Mouse (Mus musculus) neutrophil, adult 5-6 weeks (primary cell): ENCODE results near the gene Slc5a2. TPM values are rescaled to one million over a fixed set of nuclear protein-coding genes. Genes with fewer than 3 reads are reported as not detected.
A peak's percentile ranks its signal among the peaks of the same experiment; 100 is the strongest.

Source experiments
- ATAC-seq: fragments of 151-379, 151-347 bp; 2 replicates; pipeline ENCODE4 v1.8.0; 2017; ENCODE audit warnings: mild to moderate bottlenecking, moderate TSS enrichment; ENCODE audit not compliant: insufficient number of reproducible peaks, poor library complexity, low FRiP score, severe bottlenecking; ENCODE audit errors: extremely low read depth
- total RNA-seq: library from RNA; stranded (forward); fragments of 200-1000 nt; gene quantifications from 2 replicates; pipeline ENCODE4 v1.2.3, GENCODE M21; 2017

The Slc5a2 gene
- total RNA-seq: not detected in 2 replicates

- ATAC-seq: no peak
These were observed at the start of gene Slc5a2 for GRCm38 (mm10) chr7:128265411-128265810. Slc5a2 (plus strand) TSS chr7:128265657.

- ATAC-seq: no peak
These were observed 45.5 kb upstream of the Slc5a2 start for GRCm38 (mm10) chr7:128219952-128220351.

GRCm38 (mm10) chr7:128220936-128221335, 44.5 kb upstream of the Slc5a2 start:
- no peak for ATAC-seq

- no peak for ATAC-seq
These were observed 33.7 kb upstream of the Slc5a2 start for GRCm38 (mm10) chr7:128231741-128232140.

GRCm38 (mm10) chr7:128234796-128235195, 30.7 kb upstream of the Slc5a2 start:
- ATAC-seq: no peak

- ATAC-seq: no peak
These were observed 30.0 kb upstream of the Slc5a2 start for GRCm38 (mm10) chr7:128235481-128235880.

GRCm38 (mm10) chr7:128236426-128236825, 29.0 kb upstream of the Slc5a2 start:
- no peak for ATAC-seq

GRCm38 (mm10) chr7:128236856-128237592, 28.4 kb upstream of the Slc5a2 start, which contains the start of gene Armc5:
Armc5 (plus strand) TSS chr7:128237342.
- no peak for ATAC-seq

- ATAC-seq: no peak
These were observed 27.9 kb upstream of the Slc5a2 start for GRCm38 (mm10) chr7:128237593-128237926.

GRCm38 (mm10) chr7:128237927-128238778, 27.3 kb upstream of the Slc5a2 start, which contains the start of gene 9130023H24Rik:
9130023H24Rik (minus strand) TSS chr7:128238031.
- ATAC-seq: peak; percentile 74

- ATAC-seq: no peak
These were observed 26.5 kb upstream of the Slc5a2 start for GRCm38 (mm10) chr7:128238991-128239390.

- no peak for ATAC-seq
These were observed 25.2 kb upstream of the Slc5a2 start for GRCm38 (mm10) chr7:128240131-128240784.

- ATAC-seq: no peak
These were observed 23.1 kb upstream of the Slc5a2 start for GRCm38 (mm10) chr7:128242331-128242730.

GRCm38 (mm10) chr7:128243921-128244320, 21.5 kb upstream of the Slc5a2 start:
- ATAC-seq: no peak

GRCm38 (mm10) chr7:128244410-128245025, 20.9 kb upstream of the Slc5a2 start:
- ATAC-seq: no peak

GRCm38 (mm10) chr7:128245547-128245946, 19.9 kb upstream of the Slc5a2 start:
- no peak for ATAC-seq

- no peak for ATAC-seq
These were observed 18.7 kb upstream of the Slc5a2 start, which contains the start of gene Tgfb1i1 for GRCm38 (mm10) chr7:128246496-128247391. Tgfb1i1 (plus strand) TSS chr7:128246812.

- peak; percentile 55 for ATAC-seq
These were observed 18.0 kb upstream of the Slc5a2 start for GRCm38 (mm10) chr7:128247443-128247842.
